In genomic region chr19:3972229-3972628, GRCm38 (mm10) we compare ENCODE assay signal across 11 mouse cellular contexts. TPM values are rescaled to one million over a fixed set of nuclear protein-coding genes. Genes with fewer than 3 reads are reported as not detected.
DNase-seq lines count a peak whose midpoint lies in the region; ATAC-seq and TF ChIP-seq lines count a peak whose summit lies in the region.
"Had no signal": no experiment of that assay in that cellular context is flagged by ENCODE, and none has a peak within 500 bp of the region (broad histone marks: within the 10 kb centered on the region; RNA-seq: fewer than 3 reads in every experiment).

TSS of gene Aldh3b2 (plus strand) at chr19:3972328.

- TF ChIP-seq EP300 in ES-Bruce4 (IDR thresholded peaks at IDR 0.05; ENCODE audit: insufficient read depth, low read depth, low read length): 0 out of 2 replicates have a peak, but pooled peaks have one; percentile 4

- no peak within 1 kb of the TSS for H3K27ac ChIP-seq in ES-Bruce4 (ENCODE audit: insufficient read depth, low read length)
- H3K27ac ChIP-seq: hindbrain, embryonic 15.5 days had no signal

- TF ChIP-seq CTCF in ES-Bruce4 (IDR thresholded peaks at IDR 0.05; ENCODE audit: low read depth, low read length): no peak

- H3K36me3 ChIP-seq in ES-Bruce4 (ENCODE audit: control insufficient read depth, insufficient read depth, low read length, poor library complexity, severe bottlenecking): no peaks in the 10 kb centered on the region
- H3K36me3 ChIP-seq: hindbrain, embryonic 15.5 days had no signal

- peak; percentile 57 for DNase-seq in c-Kit-positive CD71-positive TER-119-negative erythroid progenitor cells, embryonic 14.5 days (ENCODE audit: low read depth)
- DNase-seq in large intestine, adult 2 months (ENCODE audit: low read depth, low spot score): peak; percentile 86
- peak; percentile 32 for DNase-seq in lung, postnatal 14 days
- DNase-seq in heart, adult 8-10 months (ENCODE audit: low spot score): no peak
- DNase-seq in cerebellum, adult 11-12 months: no peak
- DNase-seq in heart, postnatal 25 days (ENCODE audit: low spot score): no peak
- DNase-seq: adrenal gland, postnatal 36 days; midbrain, embryonic 14.5 days had no signal

- no peak for TF ChIP-seq POLR2A in ES-Bruce4 (IDR thresholded peaks at IDR 0.05; ENCODE audit: insufficient read depth, low read length)

- no peak within 1 kb of the TSS for H3K9ac ChIP-seq in ES-Bruce4 (ENCODE audit: low read depth, poor library complexity, severe bottlenecking)
- H3K9ac ChIP-seq: hindbrain, embryonic 15.5 days had no signal

- no peaks in the 10 kb centered on the region for H3K9me3 ChIP-seq in ES-Bruce4 (replicated peaks; ENCODE audit: control insufficient read depth, insufficient read depth, low read length, poor library complexity, severe bottlenecking)
- H3K9me3 ChIP-seq: hindbrain, embryonic 15.5 days had no signal

- ATAC-seq in megakaryocyte, adult 5-6 weeks (ENCODE audit: poor library complexity, severe bottlenecking): no peak

- no peak within 1 kb of the TSS for H3K4me3 ChIP-seq in ES-Bruce4 (ENCODE audit: low read depth, low read length)
- H3K4me3 ChIP-seq: hindbrain, embryonic 15.5 days had no signal

- H3K4me1 ChIP-seq in ES-Bruce4 (ENCODE audit: control insufficient read depth, insufficient read depth, low read length): no peaks in the 10 kb centered on the region
- H3K4me1 ChIP-seq: hindbrain, embryonic 15.5 days had no signal

- no peaks in the 10 kb centered on the region for H3K27me3 ChIP-seq in ES-Bruce4 (ENCODE audit: control insufficient read depth, insufficient read depth, low read length, poor library complexity, severe bottlenecking)
- H3K27me3 ChIP-seq: hindbrain, embryonic 15.5 days had no signal

- 14% methylated on average over 9 of the region's 9 CpGs for WGBS in large intestine, adult 2 months

- intact Hi-C loops in heart, postnatal 25 days (cut with DNase I): no loop called here

RNA-seq across cellular contexts. Expression of gene Aldh3b2, which starts in this region (rescaled TPM):
- polyA plus RNA-seq in ES-Bruce4 (2011; ENCODE audit: insufficient read depth, insufficient read length, low read depth, missing spikeins): 1.3 and 1.4 TPM in 2 replicates
- 1.3 and 2.0 TPM in 2 replicates for polyA plus RNA-seq in large intestine, adult 2 months (2012; rRNA removed)
- under 1 TPM in 2 of 4 experiments, not detected in 2; 0.19 to 0.23 TPM for total RNA-seq in heart, adult 8-10 months (2022)
- under 1 TPM; 0.14 to 0.23 TPM for total RNA-seq in heart, postnatal 25 days (2021)
- total RNA-seq in megakaryocyte, adult 5-6 weeks (2015): 0.18 and 2.2 TPM in 2 replicates
- 0.28 and 0.55 TPM in 2 replicates for total RNA-seq in megakaryocyte, adult 5-6 weeks (2017)

Comparison
In these comparisons a context has a peak if more than half of its experiments do, and no peak if none do; other contexts are left out.
1. DNase-seq: peak in c-Kit-positive CD71-positive TER-119-negative erythroid progenitor cells, embryonic 14.5 days (single experiment), large intestine, adult 2 months (single experiment) and lung, postnatal 14 days (single experiment); none in heart, adult 8-10 months (single experiment), cerebellum, adult 11-12 months (single experiment) and heart, postnatal 25 days (single experiment).